Mouse (Mus musculus) thymus, adult 2 months (tissue): ENCODE results near the gene Dut.

Source experiments
- CTCF ChIP-seq: fragments of 200-500 bp; IDR thresholded peaks from 2 replicates; pipeline ENCODE4 v1.5.1; 2012; ENCODE audit warnings: mild to moderate bottlenecking, control low read depth, low read length, moderate library complexity, borderline replicate concordance; ENCODE audit not compliant: control insufficient read depth, poor library complexity, insufficient read depth; ENCODE audit errors: extremely low read depth
- POLR2A ChIP-seq: fragments of 200-500 bp; IDR thresholded peaks from 2 replicates; pipeline ENCODE4 v1.6.1; 2012; ENCODE audit warnings: mild to moderate bottlenecking, low read length, control low read depth, moderate library complexity; ENCODE audit not compliant: control insufficient read depth, poor library complexity, insufficient read depth; ENCODE audit errors: extremely low read depth

DNA sequence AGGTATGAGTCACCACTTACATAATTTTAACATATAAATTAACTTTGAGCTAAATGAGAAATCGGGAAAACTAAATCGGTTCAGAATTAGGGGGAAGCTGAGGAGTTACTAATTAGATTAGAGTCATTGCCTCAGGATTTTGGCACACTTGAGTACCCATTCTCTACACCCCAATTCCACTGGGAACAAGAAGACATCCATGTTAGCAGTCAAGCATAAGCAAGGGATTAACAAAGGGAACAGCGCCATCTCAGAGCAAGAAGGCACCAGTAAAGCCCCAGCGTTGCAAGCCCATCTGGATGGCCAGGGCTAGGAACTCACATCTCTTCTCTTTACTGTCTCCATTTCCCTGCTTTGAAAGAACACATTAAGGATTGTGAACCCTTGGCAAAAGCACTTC, 38.8 kb downstream of the Dut start:
- TF ChIP-seq POLR2A (no peak), CTCF (no peak)
